Mouse (Mus musculus) G1E-ER4 (cell line): Measurements from ENCODE around the gene Ltbp4. TPM values are rescaled to one million over a fixed set of nuclear protein-coding genes. Genes with fewer than 3 reads are reported as not detected.

ENCODE experiments used
- GATA1 ChIP-seq: IDR thresholded peaks from one replicate; pipeline ENCODE4 v1.8.0; 2012; ENCODE audit warnings: low read length, inconsistent platforms
- polyA plus RNA-seq: library from polyadenylated mRNA; stranded (reverse); fragments of >175 nt; gene quantifications from 2 replicates; pipeline ENCODE4 v1.2.3, GENCODE M21; 2012

Gene Ltbp4
- polyA plus RNA-seq = 1.5 TPM in 2 replicates

- TF ChIP-seq GATA1 = no peak
These were observed at the start of gene Ltbp4 for GRCm38 (mm10) chr7:27337175-27337853. Gene Ltbp4 (minus strand): TSS chr7:27337692.

GRCm38 (mm10) chr7:27384731-27385130 lies 47.2 kb upstream of the Ltbp4 start:
- no peak for TF ChIP-seq GATA1

GRCm38 (mm10) chr7:27384134-27384533 lies 46.6 kb upstream of the Ltbp4 start:
- no peak for TF ChIP-seq GATA1

- no peak for TF ChIP-seq GATA1
These were observed 45.7 kb upstream of the Ltbp4 start for GRCm38 (mm10) chr7:27383233-27383632.

- TF ChIP-seq GATA1 = no peak
These were observed 44.1 kb upstream of the Ltbp4 start for GRCm38 (mm10) chr7:27381560-27381959.

- no peak for TF ChIP-seq GATA1
These were observed 43.5 kb upstream of the Ltbp4 start for GRCm38 (mm10) chr7:27381009-27381408.

- TF ChIP-seq GATA1 = no peak
These were observed 42.3 kb upstream of the Ltbp4 start for GRCm38 (mm10) chr7:27379836-27380235.

- no peak for TF ChIP-seq GATA1
These were observed 40.9 kb upstream of the Ltbp4 start for GRCm38 (mm10) chr7:27378431-27378830.

- TF ChIP-seq GATA1 = no peak
These were observed 37.8 kb upstream of the Ltbp4 start for GRCm38 (mm10) chr7:27375274-27375673.

- TF ChIP-seq GATA1 = no peak
These were observed 34.4 kb upstream of the Ltbp4 start for GRCm38 (mm10) chr7:27371715-27372462.

GRCm38 (mm10) chr7:27369111-27369510 lies 31.6 kb upstream of the Ltbp4 start:
- no peak for TF ChIP-seq GATA1

- TF ChIP-seq GATA1 = no peak
These were observed 30.5 kb upstream of the Ltbp4 start for GRCm38 (mm10) chr7:27367976-27368375.

GRCm38 (mm10) chr7:27366082-27366844 lies 28.8 kb upstream of the Ltbp4 start:
- no peak for TF ChIP-seq GATA1

GRCm38 (mm10) chr7:27364379-27364778 lies 26.9 kb upstream of the Ltbp4 start:
- TF ChIP-seq GATA1 = no peak

- TF ChIP-seq GATA1 = no peak
These were observed 23.9 kb upstream of the Ltbp4 start for GRCm38 (mm10) chr7:27361283-27361946.

- no peak for TF ChIP-seq GATA1
These were observed 23.3 kb upstream of the Ltbp4 start for GRCm38 (mm10) chr7:27360749-27361148.
